Mouse (Mus musculus): ENCODE results near the gene Vmn1r53. TPM values are rescaled to one million over a fixed set of nuclear protein-coding genes. Genes with fewer than 3 reads are reported as not detected.
"Not testable (repeated sequence)": the region's sequence is repeated elsewhere in the genome, so short reads cannot be mapped to it uniquely, and the experiment has no call there.

Vmn1r53 gene
- polyA plus RNA-seq (2016; fragmentation: Nextera tagmentation; extraction: Ambion mirVana) = not detected in 2 replicates

DNA sequence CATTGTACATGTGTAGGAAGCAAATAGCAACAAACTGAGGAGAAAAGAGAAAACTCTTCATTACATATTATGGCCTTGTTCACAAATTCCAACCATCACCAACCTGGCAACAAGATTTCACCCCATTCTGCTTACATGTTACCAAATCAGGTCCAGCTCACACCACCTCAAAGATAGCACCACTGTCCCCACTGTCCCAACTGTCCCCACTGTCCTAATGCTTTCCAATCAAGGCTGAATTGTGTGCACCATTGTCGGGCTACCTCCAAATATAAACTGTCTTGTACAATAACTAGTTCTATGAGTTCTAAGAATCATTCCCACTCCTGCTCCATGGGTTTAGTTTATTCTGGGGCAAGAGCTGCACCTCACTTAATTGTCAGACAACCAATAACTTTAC, at the start of gene Vmn1r53:
Gene Vmn1r53, minus strand, starts transcription at position 101 of the 400 bp plus-strand sequence.
- 96% methylated on average over 1 of the region's 1 CpGs for WGBS
- Histone ChIP-seq H3K4me3 (replicated peaks) (no peak within 1 kb of the TSS), H3K9ac (replicated peaks) (no peak within 1 kb of the TSS), H3K36me3 (no peaks in the 10 kb centered on the region), H3K27ac (no peak within 1 kb of the TSS), H3K4me2 (no peak within 1 kb of the TSS), H3K27me3 (no peaks in the 10 kb centered on the region), H3K9me3 (peaks cover 17% of the 10 kb centered on the region; the same call in 1 of the 2 replicates), H3K4me1 (replicated peaks) (no peaks in the 10 kb centered on the region)
- no peak for ATAC-seq (ENCODE audit: insufficient number of reproducible peaks, insufficient read depth, low FRiP score, low TSS enrichment, low read depth)

DNA sequence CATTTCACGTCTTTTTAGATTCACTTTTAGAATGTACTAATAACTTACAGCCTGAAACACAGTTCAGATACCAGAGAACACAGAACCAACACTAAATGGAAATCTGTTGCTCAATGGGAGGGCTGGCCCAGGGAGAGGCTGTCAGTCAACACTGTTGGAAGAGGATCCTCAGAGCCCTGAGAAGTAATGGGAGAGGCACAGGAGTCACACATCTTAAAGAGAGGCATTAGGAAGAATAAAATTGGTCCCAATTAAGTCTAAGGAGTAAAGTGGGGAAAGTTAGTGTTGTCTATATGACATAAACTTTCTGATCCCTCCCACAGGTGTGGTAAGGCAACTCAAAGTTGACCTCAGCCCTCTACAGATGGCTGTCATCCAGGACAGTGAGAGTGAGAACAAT, 21.8 kb upstream of the Vmn1r53 start, which contains the start of gene Vmn1r54:
Gene Vmn1r54, plus strand, starts transcription at position 301 of the 400 bp plus-strand sequence.
- no peaks in the 10 kb centered on the region for H3K9me3 ChIP-seq
- H3K4me1 ChIP-seq (replicated peaks) = no peaks in the 10 kb centered on the region
- no peak within 1 kb of the TSS for H3K9ac ChIP-seq (replicated peaks)
- no peaks in the 10 kb centered on the region for H3K36me3 ChIP-seq
- H3K4me2 ChIP-seq = no peak within 1 kb of the TSS
- no peak for ATAC-seq (ENCODE audit: insufficient number of reproducible peaks, insufficient read depth, low FRiP score, low TSS enrichment, low read depth)
- H3K27me3 ChIP-seq = no peaks in the 10 kb centered on the region
- WGBS = 82% methylated on average over 1 of the region's 1 CpGs
- H3K27ac ChIP-seq = no peak within 1 kb of the TSS
- H3K4me3 ChIP-seq (replicated peaks) = no peak within 1 kb of the TSS

GRCm38 (mm10) chr6:90244019-90244418, 19.8 kb upstream of the Vmn1r53 start:
- WGBS = 80% methylated on average over 3 of the region's 3 CpGs
- H3K36me3 ChIP-seq = no peaks in the 10 kb centered on the region
- no peaks in the 10 kb centered on the region for H3K4me1 ChIP-seq (replicated peaks)
- H3K9ac ChIP-seq (replicated peaks) = no peak overlapping the region
- no peak for ATAC-seq (ENCODE audit: insufficient number of reproducible peaks, insufficient read depth, low FRiP score, low TSS enrichment, low read depth)
- H3K4me2 ChIP-seq = no peak overlapping the region
- no peak overlapping the region for H3K4me3 ChIP-seq (replicated peaks)
- H3K27me3 ChIP-seq = no peaks in the 10 kb centered on the region
- no peak overlapping the region for H3K27ac ChIP-seq
- no peaks in the 10 kb centered on the region for H3K9me3 ChIP-seq

DNA sequence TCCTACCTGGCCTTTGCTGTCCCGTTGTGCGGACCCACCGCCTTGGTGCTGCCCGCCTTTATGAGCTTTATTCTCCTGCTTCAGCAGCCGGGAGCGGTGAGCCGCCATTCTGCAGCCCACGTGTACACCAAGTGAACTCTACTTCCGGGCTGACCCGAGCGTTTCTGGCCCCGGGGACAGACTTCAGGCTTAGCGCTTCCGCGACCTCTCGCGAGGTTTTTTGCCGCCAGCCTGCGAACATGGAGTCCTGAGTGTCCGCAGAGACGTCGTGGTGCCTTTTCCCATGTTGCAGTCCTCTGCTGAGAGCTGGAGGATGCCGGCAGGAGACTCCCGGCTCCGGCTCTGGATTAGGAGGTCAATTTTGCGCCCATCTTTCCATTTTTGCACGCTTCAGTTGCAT, 8.4 kb upstream of the Vmn1r53 start:
- Histone ChIP-seq H3K4me3 (replicated peaks) (no peak overlapping the region), H3K9ac (replicated peaks) (no peak overlapping the region), H3K27ac (no peak overlapping the region), H3K4me2 (no peak overlapping the region), H3K9me3 (peaks cover 27% of the 10 kb centered on the region; the same call in 1 of the 2 replicates), H3K36me3 (no peaks in the 10 kb centered on the region), H3K4me1 (replicated peaks) (no peaks in the 10 kb centered on the region), H3K27me3 (peaks cover 2% of the 10 kb centered on the region; the same call in 1 of the 2 replicates)
- ATAC-seq (ENCODE audit: insufficient number of reproducible peaks, insufficient read depth, low FRiP score, low TSS enrichment, low read depth) = no peak
- 62% methylated on average over 27 of the region's 27 CpGs for WGBS

GRCm38 (mm10) chr6:90232114-90232513, 7.9 kb upstream of the Vmn1r53 start:
- H3K27ac ChIP-seq; H3K36me3 ChIP-seq; ATAC-seq (ENCODE audit: insufficient number of reproducible peaks, insufficient read depth, low FRiP score, low TSS enrichment, low read depth); H3K27me3 ChIP-seq; H3K4me3 ChIP-seq (replicated peaks); H3K4me1 ChIP-seq (replicated peaks); H3K4me2 ChIP-seq; H3K9ac ChIP-seq (replicated peaks): not testable (repeated sequence)
- WGBS = 88% methylated on average over 4 of the region's 4 CpGs
- H3K9me3 ChIP-seq = peaks cover 27% of the 10 kb centered on the region; the same call in 1 of the 2 replicates

DNA sequence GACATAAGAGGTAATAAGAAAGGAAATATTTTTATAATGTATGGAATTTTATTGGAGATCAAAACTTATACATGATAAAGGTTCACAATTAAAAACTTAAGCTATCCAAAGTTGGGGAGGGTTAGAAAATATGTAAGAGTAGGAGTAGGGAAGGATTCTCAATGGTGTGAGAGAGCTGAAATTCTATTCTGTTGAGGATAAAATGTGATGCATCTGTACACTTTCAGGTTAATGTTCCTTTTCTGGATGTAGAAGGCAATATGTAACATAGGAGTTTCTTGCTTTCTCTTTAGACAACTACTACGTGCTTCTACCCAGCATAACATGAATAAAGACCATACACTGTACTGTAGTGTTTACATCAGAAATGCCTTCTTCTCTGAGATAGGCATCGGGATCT, 21.7 kb downstream of the Vmn1r53 start, which contains the start of gene V1ra8:
Gene V1ra8, plus strand, starts transcription at position 301 of the 400 bp plus-strand sequence.
- not testable (repeated sequence) for H3K4me1 ChIP-seq (replicated peaks); ATAC-seq (ENCODE audit: insufficient number of reproducible peaks, insufficient read depth, low FRiP score, low TSS enrichment, low read depth); H3K27ac ChIP-seq; H3K9me3 ChIP-seq; H3K4me2 ChIP-seq; H3K27me3 ChIP-seq; H3K4me3 ChIP-seq (replicated peaks); H3K36me3 ChIP-seq; H3K9ac ChIP-seq (replicated peaks)
- 82% methylated on average over 2 of the region's 2 CpGs for WGBS

DNA sequence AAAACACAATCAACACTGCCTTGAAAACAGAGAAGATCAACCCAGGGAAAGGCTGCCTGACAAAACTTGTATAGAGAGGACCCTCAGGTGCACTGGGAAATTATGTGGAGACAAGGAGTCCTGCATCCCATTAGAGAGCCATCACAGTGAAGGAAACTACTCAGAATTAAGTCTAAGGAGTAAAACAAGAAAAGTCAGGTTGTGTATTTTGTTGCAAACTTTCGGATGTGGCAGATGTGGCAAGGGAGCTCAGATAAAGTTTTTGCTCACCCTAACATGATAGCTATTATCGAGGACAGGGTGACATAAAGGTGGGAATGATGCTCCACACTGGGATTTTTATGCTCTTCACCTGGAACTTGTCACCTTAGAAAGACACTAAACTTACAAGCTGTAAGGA, 49.7 kb downstream of the Vmn1r53 start, which contains the start of gene Vmn1r52:
Gene Vmn1r52, plus strand, starts transcription at position 301 of the 400 bp plus-strand sequence.
- WGBS = 73% methylated on average over 2 of the region's 2 CpGs
- Histone ChIP-seq H3K4me3 (replicated peaks) (no peak within 1 kb of the TSS), H3K9me3 (no peaks in the 10 kb centered on the region), H3K27me3 (no peaks in the 10 kb centered on the region), H3K27ac (no peak within 1 kb of the TSS), H3K36me3 (no peaks in the 10 kb centered on the region), H3K4me2 (no peak within 1 kb of the TSS), H3K9ac (replicated peaks) (no peak within 1 kb of the TSS), H3K4me1 (replicated peaks) (no peaks in the 10 kb centered on the region)
- no peak for ATAC-seq (ENCODE audit: insufficient number of reproducible peaks, insufficient read depth, low FRiP score, low TSS enrichment, low read depth)

Other genes with a start within 250 kb of the Vmn1r53 start
- gene Vmn1r47, start 208.3 kb downstream of the Vmn1r53 start, polyA plus RNA-seq (2016; fragmentation: Nextera tagmentation; extraction: Ambion mirVana) = not detected in 2 replicates
- not detected in 2 replicates for gene Vmn1r48, start 187.6 kb downstream of the Vmn1r53 start, polyA plus RNA-seq (2016; fragmentation: Nextera tagmentation; extraction: Ambion mirVana)
- not detected in 2 replicates for gene Vmn1r49, start 145.9 kb downstream of the Vmn1r53 start, polyA plus RNA-seq (2016; fragmentation: Nextera tagmentation; extraction: Ambion mirVana)
- gene Vmn1r50, start 123.0 kb downstream of the Vmn1r53 start, polyA plus RNA-seq (2016; fragmentation: Nextera tagmentation; extraction: Ambion mirVana) = not detected in 2 replicates
- gene Vmn1r51, start 101.8 kb downstream of the Vmn1r53 start, polyA plus RNA-seq (2016; fragmentation: Nextera tagmentation; extraction: Ambion mirVana) = not detected in 2 replicates
- not detected in 2 replicates for gene Vmn1r52, start 49.6 kb downstream of the Vmn1r53 start, polyA plus RNA-seq (2016; fragmentation: Nextera tagmentation; extraction: Ambion mirVana)
- not detected in 2 replicates for gene V1ra8, start 21.6 kb downstream of the Vmn1r53 start, polyA plus RNA-seq (2016; fragmentation: Nextera tagmentation; extraction: Ambion mirVana)
- gene Vmn1r54, start 21.9 kb upstream of the Vmn1r53 start, polyA plus RNA-seq (2016; fragmentation: Nextera tagmentation; extraction: Ambion mirVana) = not detected in 2 replicates
- not detected in 2 replicates for gene BC048671, start 76.8 kb upstream of the Vmn1r53 start, polyA plus RNA-seq (2016; fragmentation: Nextera tagmentation; extraction: Ambion mirVana)
- gene Chst13, start 100.7 kb upstream of the Vmn1r53 start, polyA plus RNA-seq (2016; fragmentation: Nextera tagmentation; extraction: Ambion mirVana) = not detected in 2 replicates
- 0.06 TPM in 2 replicates for gene Uroc1, start 108.8 kb upstream of the Vmn1r53 start, polyA plus RNA-seq (2016; fragmentation: Nextera tagmentation; extraction: Ambion mirVana)
- 9.9 and 12.1 TPM in 2 replicates for gene Zxdc, start 145.1 kb upstream of the Vmn1r53 start, polyA plus RNA-seq (2016; fragmentation: Nextera tagmentation; extraction: Ambion mirVana)
- gene Cfap100, start 204.4 kb upstream of the Vmn1r53 start, polyA plus RNA-seq (2016; fragmentation: Nextera tagmentation; extraction: Ambion mirVana) = 0.18 and 0.50 TPM in 2 replicates
- 4.3 and 4.6 TPM in 2 replicates for gene Klf15, start 238.1 kb upstream of the Vmn1r53 start, polyA plus RNA-seq (2016; fragmentation: Nextera tagmentation; extraction: Ambion mirVana)

Data from limb, embryonic 12.5 days (tissue).